Mouse (Mus musculus): ENCODE measurements around the gene Cdc34. TPM values are rescaled to one million over a fixed set of nuclear protein-coding genes. Genes with fewer than 3 reads are reported as not detected.

Cdc34 gene
- polyA plus RNA-seq, 1 experiment = 117 TPM

- Histone ChIP-seq H3K4me1 (ENCODE audit: control insufficient read depth, insufficient read depth, low read length) (no peaks in the 10 kb centered on the region), H3K27ac (ENCODE audit: insufficient read depth, low read length) (no peak overlapping the region), H3K4me3 (ENCODE audit: insufficient read depth, low read length) (no peak overlapping the region)
- no peak for TF ChIP-seq CTCF (IDR thresholded peaks at IDR 0.05; ENCODE audit: borderline replicate concordance, insufficient read depth, low read length)
- no peak for TF ChIP-seq POLR2A (IDR thresholded peaks at IDR 0.05; ENCODE audit: low read depth, low read length)
Measured at GRCm38 (mm10) chr10:79723692-79724091, 41.7 kb downstream of the Cdc34 start.

DNA sequence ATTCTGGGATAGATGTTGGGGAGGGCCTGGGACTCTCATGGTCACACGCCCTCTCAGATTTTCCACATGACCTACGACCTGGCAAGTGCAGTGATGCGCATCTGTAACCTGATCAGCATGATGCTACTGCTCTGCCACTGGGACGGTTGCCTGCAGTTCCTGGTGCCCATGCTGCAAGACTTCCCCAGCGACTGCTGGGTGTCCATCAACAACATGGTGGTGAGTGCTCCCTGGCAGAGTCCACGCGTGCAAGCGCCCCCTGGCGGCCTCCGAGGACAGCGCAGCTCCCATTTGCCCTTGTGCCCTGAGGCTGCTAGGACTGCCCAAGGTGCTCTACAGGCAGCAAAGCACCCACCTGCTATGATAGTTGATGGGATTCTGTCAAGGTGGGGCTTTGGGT lies 44.1 kb downstream of the Cdc34 start:
- no peak overlapping the region for H3K27ac ChIP-seq (ENCODE audit: insufficient read depth, low read length)
- no peaks in the 10 kb centered on the region for H3K4me1 ChIP-seq (ENCODE audit: control insufficient read depth, insufficient read depth, low read length)
- TF ChIP-seq CTCF (IDR thresholded peaks at IDR 0.05; ENCODE audit: borderline replicate concordance, insufficient read depth, low read length) (peak; percentile 43; the same call in 1 of the 2 replicates), POLR2A (IDR thresholded peaks at IDR 0.05; ENCODE audit: low read depth, low read length) (no peak)
- H3K4me3 ChIP-seq (ENCODE audit: insufficient read depth, low read length) = no peak overlapping the region

DNA sequence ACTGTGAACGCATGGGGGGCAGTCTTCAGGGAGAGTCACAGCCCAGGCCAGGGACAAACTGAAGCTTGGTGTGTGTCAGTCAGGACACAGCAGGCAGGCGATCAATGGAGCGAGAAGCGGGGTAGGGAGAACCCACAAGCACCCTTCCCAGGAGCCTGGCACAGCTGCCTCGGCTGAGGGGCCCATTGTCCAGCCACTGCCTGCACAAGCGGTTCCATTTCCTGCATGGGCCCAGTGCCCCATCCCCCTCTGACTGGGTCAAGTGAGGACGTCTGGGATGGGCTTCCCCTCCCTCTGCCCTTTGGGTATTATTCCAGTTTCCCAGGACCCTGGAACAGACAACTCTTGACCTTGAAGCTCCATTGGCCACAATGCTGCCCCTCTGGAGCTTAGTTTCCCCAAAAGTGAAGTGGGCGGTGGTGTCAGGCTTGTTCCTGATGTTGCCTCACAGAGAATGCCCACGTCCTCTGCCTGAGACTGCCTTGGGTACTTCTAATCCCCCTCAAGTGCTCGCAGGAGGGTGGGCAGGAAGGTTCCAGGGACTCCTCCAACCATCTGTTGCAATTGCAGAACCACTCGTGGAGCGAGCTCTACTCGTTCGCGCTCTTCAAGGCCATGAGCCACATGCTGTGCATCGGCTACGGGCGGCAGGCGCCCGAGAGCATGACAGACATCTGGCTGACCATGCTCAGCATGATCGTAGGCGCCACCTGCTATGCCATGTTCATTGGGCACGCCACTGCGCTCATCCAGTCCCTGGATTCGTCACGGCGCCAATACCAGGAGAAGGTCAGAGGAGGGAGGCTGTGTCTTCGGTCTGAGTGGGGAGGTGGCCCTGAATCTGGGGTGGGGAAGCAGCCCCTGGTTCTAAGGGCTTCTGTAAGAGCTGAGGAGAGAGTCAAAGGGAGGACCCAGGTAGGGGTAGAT lies 46.6 kb downstream of the Cdc34 start:
- no peak for TF ChIP-seq CTCF (IDR thresholded peaks at IDR 0.05; ENCODE audit: borderline replicate concordance, insufficient read depth, low read length)
- no peak for TF ChIP-seq POLR2A (IDR thresholded peaks at IDR 0.05; ENCODE audit: low read depth, low read length)
- Histone ChIP-seq H3K4me1 (ENCODE audit: control insufficient read depth, insufficient read depth, low read length) (no peaks in the 10 kb centered on the region), H3K27ac (ENCODE audit: insufficient read depth, low read length) (no peak overlapping the region)

GRCm38 (mm10) chr10:79729357-79729965 lies 47.5 kb downstream of the Cdc34 start:
- Histone ChIP-seq H3K4me3 (ENCODE audit: insufficient read depth, low read length) (no peak overlapping the region), H3K27ac (ENCODE audit: insufficient read depth, low read length) (no peak overlapping the region), H3K4me1 (ENCODE audit: control insufficient read depth, insufficient read depth, low read length) (no peaks in the 10 kb centered on the region)
- TF ChIP-seq POLR2A (IDR thresholded peaks at IDR 0.05; ENCODE audit: low read depth, low read length) = no peak
- no peak for TF ChIP-seq CTCF (IDR thresholded peaks at IDR 0.05; ENCODE audit: borderline replicate concordance, insufficient read depth, low read length)

More for the DNA sequence above, 46.6 kb downstream of the Cdc34 start:
- no peak overlapping the region for H3K4me3 ChIP-seq (ENCODE audit: insufficient read depth, low read length)

DNA sequence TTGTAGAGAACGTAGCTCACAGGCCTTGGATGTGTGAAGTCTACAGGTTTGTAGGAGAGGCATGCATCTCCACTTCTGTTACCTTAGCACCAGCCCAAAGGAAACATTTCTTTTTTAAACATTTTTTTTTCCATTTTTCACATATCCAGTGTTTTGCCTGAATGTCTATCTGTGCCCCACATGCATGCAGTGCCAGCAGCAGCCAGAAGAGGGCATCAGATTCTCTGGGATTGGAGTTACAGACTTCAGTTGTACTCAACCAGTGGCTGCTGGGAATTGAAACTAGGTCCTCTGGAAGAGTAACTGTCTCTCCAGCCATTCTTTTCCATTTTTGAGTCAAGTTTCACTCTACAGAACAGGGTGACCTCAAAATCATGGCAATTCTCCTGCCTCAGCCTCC lies 50.5 kb downstream of the Cdc34 start:
- no peak overlapping the region for H3K4me3 ChIP-seq (ENCODE audit: insufficient read depth, low read length)
- TF ChIP-seq POLR2A (IDR thresholded peaks at IDR 0.05; ENCODE audit: low read depth, low read length) (no peak), CTCF (IDR thresholded peaks at IDR 0.05; ENCODE audit: borderline replicate concordance, insufficient read depth, low read length) (peak; percentile 36; the same call in 1 of the 2 replicates)
- no peaks in the 10 kb centered on the region for H3K4me1 ChIP-seq (ENCODE audit: control insufficient read depth, insufficient read depth, low read length)
- no peak overlapping the region for H3K27ac ChIP-seq (ENCODE audit: insufficient read depth, low read length)

DNA sequence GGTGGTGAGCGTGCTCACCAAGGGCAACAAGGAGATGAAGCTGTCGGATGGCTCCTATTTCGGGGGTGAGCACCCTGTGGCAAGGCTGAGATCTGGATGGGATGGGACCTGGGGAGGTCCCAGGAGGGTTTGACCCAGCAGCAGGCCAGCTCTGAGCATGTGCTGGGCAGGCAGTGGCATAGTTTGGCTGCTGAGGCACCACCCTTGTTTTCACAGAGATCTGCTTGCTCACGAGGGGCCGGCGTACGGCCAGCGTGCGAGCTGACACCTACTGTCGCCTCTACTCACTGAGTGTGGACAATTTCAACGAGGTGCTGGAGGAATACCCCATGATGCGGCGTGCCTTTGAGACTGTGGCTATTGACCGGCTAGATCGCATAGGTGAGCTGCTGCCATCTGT lies 51.9 kb downstream of the Cdc34 start:
- H3K27ac ChIP-seq (ENCODE audit: insufficient read depth, low read length) = no peak overlapping the region
- TF ChIP-seq POLR2A (IDR thresholded peaks at IDR 0.05; ENCODE audit: low read depth, low read length) = no peak
- TF ChIP-seq CTCF (IDR thresholded peaks at IDR 0.05; ENCODE audit: borderline replicate concordance, insufficient read depth, low read length) = no peak
- no peak overlapping the region for H3K4me3 ChIP-seq (ENCODE audit: insufficient read depth, low read length)
- H3K4me1 ChIP-seq (ENCODE audit: control insufficient read depth, insufficient read depth, low read length) = no peaks in the 10 kb centered on the region

- Histone ChIP-seq H3K4me1 (ENCODE audit: control insufficient read depth, insufficient read depth, low read length) (no peaks in the 10 kb centered on the region), H3K27ac (ENCODE audit: insufficient read depth, low read length) (no peak overlapping the region), H3K4me3 (ENCODE audit: insufficient read depth, low read length) (no peak overlapping the region)
- TF ChIP-seq POLR2A (IDR thresholded peaks at IDR 0.05; ENCODE audit: low read depth, low read length) (no peak), CTCF (IDR thresholded peaks at IDR 0.05; ENCODE audit: borderline replicate concordance, insufficient read depth, low read length) (no peak)
Measured at GRCm38 (mm10) chr10:79735361-79735760, 53.4 kb downstream of the Cdc34 start.

- Histone ChIP-seq H3K27ac (ENCODE audit: insufficient read depth, low read length) (no peak overlapping the region), H3K4me3 (ENCODE audit: insufficient read depth, low read length) (no peak overlapping the region), H3K4me1 (ENCODE audit: control insufficient read depth, insufficient read depth, low read length) (no peaks in the 10 kb centered on the region)
- no peak for TF ChIP-seq POLR2A (IDR thresholded peaks at IDR 0.05; ENCODE audit: low read depth, low read length)
- TF ChIP-seq CTCF (IDR thresholded peaks at IDR 0.05; ENCODE audit: borderline replicate concordance, insufficient read depth, low read length) = no peak
Measured at GRCm38 (mm10) chr10:79736706-79737105, 54.7 kb downstream of the Cdc34 start.

Other genes with a start within 250 kb of the Cdc34 start
- not detected in 2 replicates for gene Vmn2r83, start 213.5 kb upstream of the Cdc34 start, polyA plus RNA-seq (2011; ENCODE audit: insufficient read length, low read depth, missing spikeins)
- 23.5 and 39.4 TPM in 2 replicates for gene Plpp2, start 148.4 kb upstream of the Cdc34 start, polyA plus RNA-seq (2011; ENCODE audit: insufficient read length, low read depth, missing spikeins)
- 24.7 and 33.6 TPM in 2 replicates for gene Mier2, start 127.0 kb upstream of the Cdc34 start, polyA plus RNA-seq (2011; ENCODE audit: insufficient read length, low read depth, missing spikeins)
- not detected in 2 replicates for gene Theg, start 94.9 kb upstream of the Cdc34 start, polyA plus RNA-seq (2011; ENCODE audit: insufficient read length, low read depth, missing spikeins)
- gene C2cd4c, start 68.2 kb upstream of the Cdc34 start, polyA plus RNA-seq (2011; ENCODE audit: insufficient read length, low read depth, missing spikeins) = 0.19 TPM in 1 of 2 replicates, not detected in the other
- 15.0 and 18.7 TPM in 2 replicates for gene Shc2, start 44.3 kb upstream of the Cdc34 start, polyA plus RNA-seq (2011; ENCODE audit: insufficient read length, low read depth, missing spikeins)
- gene Odf3l2, start 36.5 kb upstream of the Cdc34 start, polyA plus RNA-seq (2011; ENCODE audit: insufficient read length, low read depth, missing spikeins) = not detected in 2 replicates
- gene Madcam1, start 17.6 kb upstream of the Cdc34 start, polyA plus RNA-seq (2011; ENCODE audit: insufficient read length, low read depth, missing spikeins) = not detected in 2 replicates
- gene Tpgs1, start 12.8 kb upstream of the Cdc34 start, polyA plus RNA-seq (2011; ENCODE audit: insufficient read length, low read depth, missing spikeins) = 15.5 and 16.0 TPM in 2 replicates
- gene Gzmm, start 6.8 kb downstream of the Cdc34 start, polyA plus RNA-seq (2011; ENCODE audit: insufficient read length, low read depth, missing spikeins) = 0.65 TPM in 1 of 2 replicates, not detected in the other
- gene Bsg, start 22.3 kb downstream of the Cdc34 start, polyA plus RNA-seq (2011; ENCODE audit: insufficient read length, low read depth, missing spikeins) = 766 and 774 TPM in 2 replicates
- gene Hcn2, start 34.4 kb downstream of the Cdc34 start, polyA plus RNA-seq (2011; ENCODE audit: insufficient read length, low read depth, missing spikeins) = 0.91 and 1.9 TPM in 2 replicates
- gene Polrmt, start 64.4 kb downstream of the Cdc34 start, polyA plus RNA-seq (2011; ENCODE audit: insufficient read length, low read depth, missing spikeins) = 14.9 TPM in 2 replicates
- gene Fgf22, start 72.9 kb downstream of the Cdc34 start, polyA plus RNA-seq (2011; ENCODE audit: insufficient read length, low read depth, missing spikeins) = 0.23 TPM in 1 of 2 replicates, not detected in the other
- gene Rnf126, start 84.8 kb downstream of the Cdc34 start, polyA plus RNA-seq (2011; ENCODE audit: insufficient read length, low read depth, missing spikeins) = 38.4 and 39.5 TPM in 2 replicates
- gene Fstl3, start 95.1 kb downstream of the Cdc34 start, polyA plus RNA-seq (2011; ENCODE audit: insufficient read length, low read depth, missing spikeins) = 21.9 and 42.7 TPM in 2 replicates
- not detected in 2 replicates for gene Prss57, start 108.8 kb downstream of the Cdc34 start, polyA plus RNA-seq (2011; ENCODE audit: insufficient read length, low read depth, missing spikeins)
- 45.2 and 54.0 TPM in 2 replicates for gene Palm, start 111.4 kb downstream of the Cdc34 start, polyA plus RNA-seq (2011; ENCODE audit: insufficient read length, low read depth, missing spikeins)
- not detected in 2 replicates for gene Misp, start 138.8 kb downstream of the Cdc34 start, polyA plus RNA-seq (2011; ENCODE audit: insufficient read length, low read depth, missing spikeins)
- gene Ptbp1, start 172.2 kb downstream of the Cdc34 start, polyA plus RNA-seq (2011; ENCODE audit: insufficient read length, low read depth, missing spikeins) = 351 and 422 TPM in 2 replicates
- not detected in 2 replicates for gene Prtn3, start 192.3 kb downstream of the Cdc34 start, polyA plus RNA-seq (2011; ENCODE audit: insufficient read length, low read depth, missing spikeins)
- gene Plppr3, start 192.4 kb downstream of the Cdc34 start, polyA plus RNA-seq (2011; ENCODE audit: insufficient read length, low read depth, missing spikeins) = 3.1 and 4.9 TPM in 2 replicates
- gene Elane, start 204.1 kb downstream of the Cdc34 start, polyA plus RNA-seq (2011; ENCODE audit: insufficient read length, low read depth, missing spikeins) = not detected in 2 replicates
- gene Cfd, start 208.7 kb downstream of the Cdc34 start, polyA plus RNA-seq (2011; ENCODE audit: insufficient read length, low read depth, missing spikeins) = not detected in 2 replicates
- 15.2 and 16.1 TPM in 2 replicates for gene Med16, start 226.7 kb downstream of the Cdc34 start, polyA plus RNA-seq (2011; ENCODE audit: insufficient read length, low read depth, missing spikeins)
- gene Gm26602, start 228.7 kb downstream of the Cdc34 start, polyA plus RNA-seq (2011; ENCODE audit: insufficient read length, low read depth, missing spikeins) = not detected in 2 replicates
- gene Kiss1r, start 234.8 kb downstream of the Cdc34 start, polyA plus RNA-seq (2011; ENCODE audit: insufficient read length, low read depth, missing spikeins) = 0.44 TPM in 1 of 2 replicates, not detected in the other
- gene R3hdm4, start 239.0 kb downstream of the Cdc34 start, polyA plus RNA-seq (2011; ENCODE audit: insufficient read length, low read depth, missing spikeins) = 66.3 and 86.3 TPM in 2 replicates
- gene Arid3a, start 244.8 kb downstream of the Cdc34 start, polyA plus RNA-seq (2011; ENCODE audit: insufficient read length, low read depth, missing spikeins) = 5.2 and 6.0 TPM in 2 replicates